Mouse (Mus musculus) megakaryocyte progenitor cell, adult 5-6 weeks (primary cell): ENCODE results near the gene Gm10670. TPM values are rescaled to one million over a fixed set of nuclear protein-coding genes. Genes with fewer than 3 reads are reported as not detected.
"Not testable (repeated sequence)": the region's sequence is repeated elsewhere in the genome, so short reads cannot be mapped to it uniquely, and the experiment has no call there.

Experiments used
- ATAC-seq: replicated peaks from 2 replicates; pipeline ENCODE4 v1.8.0; 2016; ENCODE audit warnings: mild to moderate bottlenecking, moderate TSS enrichment, inconsistent platforms; ENCODE audit not compliant: poor library complexity
- total RNA-seq, 2 experiments: library from RNA; stranded (forward) in 1 of 2; stranded (reverse) in 1 of 2; fragments of 157-497, 149-512 nt in 1 of 2; fragments of 200-1000 nt in 1 of 2; gene quantifications; 2 replicates each; pipeline versions ENCODE4 v1.2.3 to v1.2.4; 2015 to 2017

Gm10670 gene
- total RNA-seq (2015) = not detected in 2 replicates
- total RNA-seq (2017) = not detected in 2 replicates

GRCm38 (mm10) chr7:20474825-20475224, at the start of gene Gm10670:
Gene Gm10670, minus strand, starts transcription at chr7:20474925.
- not testable (repeated sequence) for ATAC-seq

DNA sequence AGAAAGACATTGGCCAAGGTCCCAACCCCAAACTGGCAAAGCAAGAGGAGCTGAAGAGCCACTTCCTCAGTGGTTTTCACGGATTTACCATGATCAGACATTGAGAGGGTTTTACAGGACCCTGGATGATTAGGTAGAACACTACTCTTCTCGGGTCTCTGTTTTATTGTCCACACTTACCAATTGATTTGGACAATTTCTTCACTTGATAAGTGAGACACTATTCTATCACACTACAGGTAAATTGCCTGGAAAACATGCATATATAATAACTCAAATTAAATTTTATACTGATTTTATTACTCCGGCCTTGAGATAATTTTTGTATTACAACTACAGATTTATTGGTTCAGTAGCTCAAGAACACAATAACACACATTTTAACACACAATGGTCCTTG, 35.7 kb upstream of the Gm10670 start, which contains the start of gene Vmn1r103:
Gene Vmn1r103 (minus strand): TSS at position 101 of the 400 bp plus-strand sequence.
- not testable (repeated sequence) for ATAC-seq

GRCm38 (mm10) chr7:20442493-20442892, 32.2 kb downstream of the Gm10670 start, which contains the start of gene Vmn1r101:
Gene Vmn1r101, minus strand, starts transcription at chr7:20442593.
- ATAC-seq = not testable (repeated sequence)

Other genes starting within 250 kb of the Gm10670 start
- gene Gm4498, start 241.1 kb downstream of the Gm10670 start, total RNA-seq (2015) = not detected in 2 replicates
- gene Gm4498, start 241.1 kb downstream of the Gm10670 start, total RNA-seq (2017) = not detected in 2 replicates
- gene Gm5890, start 212.1 kb downstream of the Gm10670 start, total RNA-seq (2015) = not detected in 2 replicates
- not detected in 2 replicates for gene Gm5890, start 212.1 kb downstream of the Gm10670 start, total RNA-seq (2017)
- not detected in 2 replicates for gene Gm4133, start 140.9 kb downstream of the Gm10670 start, total RNA-seq (2015)
- not detected in 2 replicates for gene Gm4133, start 140.9 kb downstream of the Gm10670 start, total RNA-seq (2017)
- not detected in 2 replicates for gene Gm5728, start 99.5 kb downstream of the Gm10670 start, total RNA-seq (2015)
- not detected in 2 replicates for gene Gm5728, start 99.5 kb downstream of the Gm10670 start, total RNA-seq (2017)
- not detected in 2 replicates for gene Vmn1r100, start 57.0 kb downstream of the Gm10670 start, total RNA-seq (2015)
- gene Vmn1r100, start 57.0 kb downstream of the Gm10670 start, total RNA-seq (2017) = not detected in 2 replicates
- gene Vmn1r101, start 32.3 kb downstream of the Gm10670 start, total RNA-seq (2015) = not detected in 2 replicates
- not detected in 2 replicates for gene Vmn1r101, start 32.3 kb downstream of the Gm10670 start, total RNA-seq (2017)
- not detected in 2 replicates for gene Vmn1r103, start 35.6 kb upstream of the Gm10670 start, total RNA-seq (2015)
- not detected in 2 replicates for gene Vmn1r103, start 35.6 kb upstream of the Gm10670 start, total RNA-seq (2017)
- not detected in 2 replicates for gene Vmn1r104, start 58.9 kb upstream of the Gm10670 start, total RNA-seq (2015)
- not detected in 2 replicates for gene Vmn1r104, start 58.9 kb upstream of the Gm10670 start, total RNA-seq (2017)
- not detected in 2 replicates for gene Gm5726, start 70.8 kb upstream of the Gm10670 start, total RNA-seq (2015)
- not detected in 2 replicates for gene Gm5726, start 70.8 kb upstream of the Gm10670 start, total RNA-seq (2017)
- gene Gm4141, start 101.3 kb upstream of the Gm10670 start, total RNA-seq (2015) = not detected in 2 replicates
- not detected in 2 replicates for gene Gm4141, start 101.3 kb upstream of the Gm10670 start, total RNA-seq (2017)
- gene Gm4513, start 124.1 kb upstream of the Gm10670 start, total RNA-seq (2015) = not detected in 2 replicates
- gene Gm4513, start 124.1 kb upstream of the Gm10670 start, total RNA-seq (2017) = not detected in 2 replicates
- not detected in 2 replicates for gene Vmn1r107, start 194.0 kb upstream of the Gm10670 start, total RNA-seq (2015)
- not detected in 2 replicates for gene Vmn1r107, start 194.0 kb upstream of the Gm10670 start, total RNA-seq (2017)
- gene Vmn1r111, start 228.3 kb upstream of the Gm10670 start, total RNA-seq (2015) = not detected in 2 replicates
- not detected in 2 replicates for gene Vmn1r111, start 228.3 kb upstream of the Gm10670 start, total RNA-seq (2017)